Mouse (Mus musculus): ENCODE results near the gene Qprt. TPM values are rescaled to one million over a fixed set of nuclear protein-coding genes. Genes with fewer than 3 reads are reported as not detected.
"Not testable (repeated sequence)": the region's sequence is repeated elsewhere in the genome, so short reads cannot be mapped to it uniquely, and the experiment has no call there.

Gene Qprt
- polyA plus RNA-seq, 1 experiment from 2014 or later, result 5.4 TPM

DNA sequence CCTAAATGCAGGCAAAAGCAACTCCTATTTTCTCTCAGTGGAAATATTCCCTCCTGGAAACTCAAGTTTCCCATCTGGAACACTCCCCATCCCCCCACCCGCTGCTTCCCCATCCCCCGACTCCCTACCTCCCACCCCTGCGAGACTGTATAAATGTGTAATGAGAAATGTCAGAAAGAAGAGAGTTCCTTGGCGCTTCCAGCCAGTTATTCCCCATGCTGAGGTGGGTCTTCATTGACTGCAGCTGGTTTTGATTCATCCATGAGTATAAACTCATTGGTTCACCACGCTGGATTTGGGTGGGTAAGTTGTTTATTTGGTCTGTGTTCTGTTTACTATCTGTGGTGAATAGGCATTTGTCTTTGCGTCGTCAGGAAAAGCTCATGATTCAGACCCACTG is 25.6 kb downstream of the Qprt start:
- no peaks in the 10 kb centered on the region for H3K9me3 ChIP-seq (ENCODE audit: control insufficient read depth, low read length)
- no peaks in the 10 kb centered on the region for H3K36me3 ChIP-seq (ENCODE audit: control insufficient read depth, insufficient read depth, low read length)
- no peak overlapping the region for H3K4me2 ChIP-seq (ENCODE audit: low read depth, low read length, severe bottlenecking)
- no peaks in the 10 kb centered on the region for H3K27me3 ChIP-seq (ENCODE audit: control insufficient read depth, insufficient read depth, low read length)
- H3K4me3 ChIP-seq (ENCODE audit: low read depth, low read length), result no peak overlapping the region
- no peak overlapping the region for H3K9ac ChIP-seq (ENCODE audit: low read length)
- H3K27ac ChIP-seq (ENCODE audit: low read depth, low read length), result no peak overlapping the region
- no peak for ATAC-seq (replicated peaks; ENCODE audit: low FRiP score)
- no peaks in the 10 kb centered on the region for H3K4me1 ChIP-seq (replicated peaks; ENCODE audit: control insufficient read depth, insufficient read depth, low read length)
- 80% methylated on average over 7 of the region's 7 CpGs for WGBS
- no peak for DNase-seq (ENCODE audit: low spot score)

DNA sequence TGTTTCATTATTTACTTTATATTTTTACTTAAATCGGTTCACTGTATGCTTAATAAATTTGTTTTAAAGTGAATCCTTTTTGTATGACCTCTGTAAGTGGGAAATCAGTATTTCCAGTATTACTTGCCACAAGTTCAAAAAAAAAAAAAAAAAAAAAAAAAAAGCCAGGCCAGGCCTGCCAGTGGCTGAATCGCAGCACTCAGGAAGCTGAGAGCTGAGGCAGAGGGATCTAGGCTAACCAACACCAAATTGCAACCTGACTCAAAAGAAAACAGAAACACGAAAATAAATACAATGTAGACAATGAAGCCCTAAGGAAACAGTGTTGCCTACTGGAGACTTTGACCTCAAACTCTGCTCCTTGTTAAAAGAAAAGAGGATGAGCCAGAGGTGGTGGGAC is 28.1 kb downstream of the Qprt start:
- DNase-seq (ENCODE audit: low spot score) (no peak), ATAC-seq (replicated peaks; ENCODE audit: low FRiP score) (no peak)
- no peak overlapping the region for H3K27ac ChIP-seq (ENCODE audit: low read depth, low read length)
- 86% methylated on average over 3 of the region's 3 CpGs for WGBS
- no peaks in the 10 kb centered on the region; the same call in 1 of the 2 replicates for H3K4me1 ChIP-seq (replicated peaks; ENCODE audit: control insufficient read depth, insufficient read depth, low read length)
- no peak overlapping the region for H3K4me3 ChIP-seq (ENCODE audit: low read depth, low read length)
- H3K9ac ChIP-seq (ENCODE audit: low read length), result no peak overlapping the region
- H3K27me3 ChIP-seq (ENCODE audit: control insufficient read depth, insufficient read depth, low read length), result no peaks in the 10 kb centered on the region
- H3K4me2 ChIP-seq (ENCODE audit: low read depth, low read length, severe bottlenecking), result no peak overlapping the region
- H3K36me3 ChIP-seq (ENCODE audit: control insufficient read depth, insufficient read depth, low read length), result no peaks in the 10 kb centered on the region
- no peaks in the 10 kb centered on the region for H3K9me3 ChIP-seq (ENCODE audit: control insufficient read depth, low read length)

DNA sequence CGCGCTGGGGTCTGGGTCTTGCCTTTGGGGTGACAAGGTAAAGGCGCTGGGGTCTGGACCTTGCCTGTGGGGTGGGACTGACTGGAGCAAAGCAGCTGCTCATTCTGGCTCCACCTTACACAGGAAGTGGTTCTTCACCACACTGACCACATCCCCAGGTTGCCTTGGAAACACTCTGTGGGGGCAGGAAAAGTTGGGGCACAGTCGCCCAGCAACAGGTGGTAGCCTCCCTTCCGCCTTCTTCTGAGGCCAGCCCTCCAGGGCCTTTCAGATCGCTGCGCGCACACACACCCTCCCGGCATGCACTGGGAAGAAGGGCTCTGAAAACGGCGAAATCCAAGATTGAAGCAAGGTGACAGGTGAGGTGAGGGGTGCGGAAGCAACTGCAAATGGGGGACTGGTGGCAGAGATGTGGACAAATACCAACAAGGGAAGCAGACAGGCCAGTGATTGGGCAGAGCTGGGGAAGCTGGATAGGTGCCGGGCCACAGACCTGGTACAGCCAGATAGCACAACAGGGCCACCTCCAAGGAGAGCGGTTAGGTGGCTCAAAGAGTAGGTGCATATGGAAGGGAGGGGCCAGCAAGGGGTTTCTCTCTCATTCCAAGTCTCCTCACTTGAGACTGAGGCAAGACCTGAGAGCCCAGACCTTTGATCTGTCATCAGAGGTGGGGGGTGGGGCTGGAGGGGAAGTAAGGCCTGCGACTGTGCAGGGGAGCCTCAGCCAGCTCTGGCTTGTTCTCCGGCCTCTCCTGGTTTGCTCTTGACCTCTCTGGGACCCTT is 30.7 kb downstream of the Qprt start, which contains the start of gene AI467606:
AI467606 (plus strand) TSS at position 246 of the 783 bp plus-strand sequence.
- Histone ChIP-seq H3K4me3 (ENCODE audit: low read depth, low read length) (no peak within 1 kb of the TSS), H3K4me1 (replicated peaks; ENCODE audit: control insufficient read depth, insufficient read depth, low read length) (no peaks in the 10 kb centered on the region; the same call in 1 of the 2 replicates), H3K27ac (ENCODE audit: low read depth, low read length) (no peak within 1 kb of the TSS), H3K9me3 (ENCODE audit: control insufficient read depth, low read length) (no peaks in the 10 kb centered on the region), H3K36me3 (ENCODE audit: control insufficient read depth, insufficient read depth, low read length) (no peaks in the 10 kb centered on the region), H3K9ac (ENCODE audit: low read length) (no peak within 1 kb of the TSS), H3K4me2 (ENCODE audit: low read depth, low read length, severe bottlenecking) (no peak within 1 kb of the TSS), H3K27me3 (ENCODE audit: control insufficient read depth, insufficient read depth, low read length) (no peaks in the 10 kb centered on the region)
- ATAC-seq (replicated peaks; ENCODE audit: low FRiP score) (no peak), DNase-seq (ENCODE audit: low spot score) (peak; percentile 55)
- 80% methylated on average over 16 of the region's 16 CpGs for WGBS

DNA sequence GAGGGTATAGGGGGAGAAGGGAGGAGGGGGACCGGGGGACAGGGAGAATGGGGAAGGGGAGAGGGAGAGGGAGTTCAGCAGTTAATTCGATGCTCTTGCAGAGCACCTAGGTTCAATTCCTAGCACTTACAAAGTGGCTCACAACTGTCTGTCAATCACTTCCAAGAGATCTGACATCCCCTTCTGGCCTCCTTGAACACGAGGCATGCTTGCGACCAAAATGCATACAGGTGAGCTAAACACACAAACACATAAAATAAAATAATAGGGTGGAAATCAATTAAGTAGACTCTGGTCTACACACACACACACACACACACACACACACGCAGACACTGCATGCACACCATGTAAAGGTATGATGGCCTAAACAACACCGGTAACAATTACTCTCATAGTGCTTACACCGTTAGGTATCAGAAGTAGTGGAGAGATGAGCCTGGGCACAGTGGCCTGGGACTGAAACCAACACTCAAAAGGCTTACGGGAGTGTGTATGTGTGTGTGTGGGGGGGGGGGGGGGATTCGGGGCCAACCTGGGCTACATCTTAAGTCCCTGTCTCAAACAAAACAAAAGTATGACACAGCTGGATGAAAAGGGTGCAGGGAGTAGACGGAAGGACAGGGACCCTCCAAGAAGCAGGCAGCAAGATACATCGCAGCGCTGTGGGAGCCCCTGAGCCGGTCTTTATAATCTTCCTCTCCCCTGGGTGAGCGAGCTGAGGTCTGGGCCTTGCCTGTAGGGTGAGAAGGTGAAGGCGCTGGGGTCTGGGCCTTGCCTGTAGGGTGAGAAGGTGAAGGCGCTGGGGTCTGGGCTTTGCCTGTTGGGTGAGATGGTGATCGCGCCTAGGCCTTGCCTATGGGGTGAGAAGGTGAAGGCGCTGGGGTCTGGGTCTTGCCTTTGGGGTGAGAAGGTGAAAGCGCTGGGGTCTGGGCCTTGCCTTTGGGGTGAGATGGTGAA is 31.6 kb downstream of the Qprt start:
- WGBS, result 87% methylated on average over 20 of the region's 20 CpGs
- ATAC-seq (replicated peaks; ENCODE audit: low FRiP score) (no peak), DNase-seq (ENCODE audit: low spot score) (no peak)
- Histone ChIP-seq H3K4me3 (ENCODE audit: low read depth, low read length) (no peak overlapping the region), H3K27ac (ENCODE audit: low read depth, low read length) (no peak overlapping the region), H3K9ac (ENCODE audit: low read length) (no peak overlapping the region), H3K4me1 (replicated peaks; ENCODE audit: control insufficient read depth, insufficient read depth, low read length) (no peaks in the 10 kb centered on the region; the same call in 1 of the 2 replicates), H3K4me2 (ENCODE audit: low read depth, low read length, severe bottlenecking) (no peak overlapping the region), H3K9me3 (ENCODE audit: control insufficient read depth, low read length) (no peaks in the 10 kb centered on the region), H3K27me3 (ENCODE audit: control insufficient read depth, insufficient read depth, low read length) (no peaks in the 10 kb centered on the region), H3K36me3 (ENCODE audit: control insufficient read depth, insufficient read depth, low read length) (no peaks in the 10 kb centered on the region)

DNA sequence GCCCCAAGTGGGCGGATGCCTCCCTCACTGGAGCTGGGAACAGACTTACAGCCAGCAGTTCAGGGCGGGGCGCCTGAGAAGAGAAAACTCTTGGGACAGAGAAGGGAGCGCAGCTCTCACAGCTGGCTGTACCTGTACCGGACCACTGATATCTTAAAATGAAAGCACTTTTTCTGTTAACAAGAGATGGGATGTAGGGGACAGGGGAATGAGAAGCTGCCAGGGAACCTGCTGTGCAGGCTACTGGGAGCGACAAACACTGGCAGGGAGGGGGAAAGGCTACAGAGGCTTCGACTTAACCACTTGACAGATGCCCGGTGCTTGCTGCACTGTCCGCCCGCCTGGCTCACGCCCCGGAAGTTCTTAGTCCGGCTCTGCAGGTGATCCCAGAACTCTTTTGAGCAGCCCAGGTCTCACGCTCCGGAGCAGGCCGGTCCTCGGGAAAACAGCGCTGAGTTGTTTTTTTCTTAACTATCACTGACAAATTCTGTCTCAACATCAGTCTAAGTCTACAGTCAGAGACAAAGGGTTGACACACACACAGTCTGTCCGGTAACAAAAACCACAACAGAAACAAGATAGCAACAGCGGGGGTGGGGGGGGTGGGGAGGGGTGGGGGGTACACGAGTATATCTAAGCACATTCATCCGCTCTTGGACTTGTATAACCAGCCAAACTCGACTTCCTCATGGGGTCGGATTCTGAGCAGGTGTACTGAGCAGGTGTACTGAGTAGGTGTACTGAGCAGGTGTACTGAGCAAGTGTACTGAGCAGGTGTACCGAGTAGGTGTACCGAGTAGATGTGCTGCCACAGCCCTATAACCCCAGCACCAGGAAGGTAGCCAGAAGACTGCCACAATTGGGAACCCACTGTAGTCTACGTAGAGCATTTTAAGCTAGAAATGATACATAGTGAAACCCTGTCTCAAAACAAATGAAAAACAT is 32.9 kb downstream of the Qprt start:
- Histone ChIP-seq H3K9me3 (ENCODE audit: control insufficient read depth, low read length) (no peaks in the 10 kb centered on the region), H3K9ac (ENCODE audit: low read length) (peak overlapping the region; percentile 4; the same call in 1 of the 2 replicates), H3K4me1 (replicated peaks; ENCODE audit: control insufficient read depth, insufficient read depth, low read length) (no peaks in the 10 kb centered on the region; the same call in 1 of the 2 replicates), H3K27me3 (ENCODE audit: control insufficient read depth, insufficient read depth, low read length) (no peaks in the 10 kb centered on the region), H3K27ac (ENCODE audit: low read depth, low read length) (no peak overlapping the region), H3K4me3 (ENCODE audit: low read depth, low read length) (peak overlapping the region; percentile 4; the same call in 1 of the 2 replicates), H3K36me3 (ENCODE audit: control insufficient read depth, insufficient read depth, low read length) (no peaks in the 10 kb centered on the region), H3K4me2 (ENCODE audit: low read depth, low read length, severe bottlenecking) (peak overlapping the region; percentile 39)
- no peak for ATAC-seq (replicated peaks; ENCODE audit: low FRiP score)
- DNase-seq (ENCODE audit: low spot score), result peak; percentile 54
- WGBS, result 22% methylated on average over 27 of the region's 27 CpGs

DNA sequence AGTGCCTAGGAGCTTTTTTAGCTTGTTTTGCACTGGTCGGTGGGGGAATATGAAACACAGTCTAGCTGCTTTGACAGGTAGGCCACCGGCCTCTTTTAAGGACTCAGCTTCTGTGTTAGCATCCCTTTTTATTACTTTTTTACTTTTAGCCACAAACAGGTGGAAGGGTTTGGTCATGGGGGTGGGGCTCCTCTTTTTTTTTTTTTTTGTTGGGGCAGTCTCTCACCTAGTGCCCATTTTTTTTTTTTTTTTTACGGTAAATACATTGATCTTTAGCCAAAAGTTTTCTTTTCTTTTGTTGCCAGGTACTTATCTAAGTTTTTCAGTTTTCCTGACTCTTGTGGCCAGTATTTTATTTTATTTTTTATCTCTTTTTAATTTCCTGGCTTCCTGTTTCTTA is 33.9 kb downstream of the Qprt start:
- 94% methylated on average over 3 of the region's 3 CpGs for WGBS
- ATAC-seq (replicated peaks; ENCODE audit: low FRiP score), result no peak
- no peaks in the 10 kb centered on the region for H3K27me3 ChIP-seq (ENCODE audit: control insufficient read depth, insufficient read depth, low read length)

DNA sequence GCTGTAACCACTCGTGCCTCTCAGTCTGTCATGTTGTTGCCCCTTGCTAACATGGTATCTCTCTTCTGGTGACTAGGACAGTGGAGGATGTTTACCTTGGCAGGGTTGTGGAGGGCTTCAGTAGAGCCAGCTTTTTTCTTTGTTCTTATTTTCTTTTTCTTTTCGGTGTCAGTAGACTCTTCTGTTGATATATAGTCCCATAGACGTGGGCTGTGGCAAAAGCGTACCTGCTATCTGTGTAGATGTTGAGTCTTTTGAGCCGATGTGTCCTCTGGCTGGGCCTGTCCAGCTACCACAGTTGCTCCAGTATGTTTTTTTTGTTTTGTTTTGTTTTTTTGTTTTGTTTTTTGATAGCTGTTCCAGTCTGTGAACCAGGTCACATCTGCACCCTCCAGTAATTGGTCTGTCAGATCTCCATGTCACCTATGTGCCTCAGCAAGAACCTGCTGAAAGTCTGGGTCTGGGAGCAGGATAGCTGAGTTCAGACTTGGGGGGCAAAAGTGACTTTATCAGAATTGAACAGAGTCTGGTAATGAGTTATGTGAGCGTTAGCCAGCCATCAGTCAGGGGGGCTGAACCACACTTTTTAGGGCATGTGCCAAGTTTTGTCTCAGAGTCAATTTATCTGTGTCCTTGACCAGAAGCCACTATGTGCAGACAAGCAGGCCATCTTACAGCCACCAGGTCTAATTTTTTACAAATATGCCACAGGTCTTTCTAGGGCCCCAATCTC is 34.6 kb downstream of the Qprt start, which contains the start of gene Zg16:
Zg16 (minus strand) TSS at position 51 of the 733 bp plus-strand sequence.
- not testable (repeated sequence) for H3K9me3 ChIP-seq (ENCODE audit: control insufficient read depth, low read length); H3K36me3 ChIP-seq (ENCODE audit: control insufficient read depth, insufficient read depth, low read length); DNase-seq (ENCODE audit: low spot score); H3K9ac ChIP-seq (ENCODE audit: low read length); H3K4me1 ChIP-seq (replicated peaks; ENCODE audit: control insufficient read depth, insufficient read depth, low read length); H3K4me3 ChIP-seq (ENCODE audit: low read depth, low read length); H3K27me3 ChIP-seq (ENCODE audit: control insufficient read depth, insufficient read depth, low read length); H3K4me2 ChIP-seq (ENCODE audit: low read depth, low read length, severe bottlenecking); ATAC-seq (replicated peaks; ENCODE audit: low FRiP score); H3K27ac ChIP-seq (ENCODE audit: low read depth, low read length)
- whole genome bisulfite sequencing, result 92% methylated on average over 6 of the region's 6 CpGs

More for the DNA sequence above, 33.9 kb downstream of the Qprt start:
- no peak overlapping the region for H3K9ac ChIP-seq (ENCODE audit: low read length)
- no peaks in the 10 kb centered on the region; the same call in 1 of the 2 replicates for H3K4me1 ChIP-seq (replicated peaks; ENCODE audit: control insufficient read depth, insufficient read depth, low read length)
- no peaks in the 10 kb centered on the region for H3K9me3 ChIP-seq (ENCODE audit: control insufficient read depth, low read length)
- no peak overlapping the region for H3K4me2 ChIP-seq (ENCODE audit: low read depth, low read length, severe bottlenecking)
- no peak for DNase-seq (ENCODE audit: low spot score)
- no peak overlapping the region for H3K27ac ChIP-seq (ENCODE audit: low read depth, low read length)
- H3K36me3 ChIP-seq (ENCODE audit: control insufficient read depth, insufficient read depth, low read length), result no peaks in the 10 kb centered on the region
- H3K4me3 ChIP-seq (ENCODE audit: low read depth, low read length), result no peak overlapping the region

Measured in forebrain, embryonic 11.5 days (tissue).